Mouse (Mus musculus) CH12.LX (cell line): ENCODE measurements around the gene Pank2.

Experiments
- CTCF ChIP-seq, 2 experiments: IDR thresholded peaks in 1 of 2; conservative IDR thresholded peaks in 1 of 2; 2 replicates each; pipeline ENCODE4 v1.5.1; 2011 to 2012; ENCODE audit warnings: low read depth in 2 of 2, low read length in 2 of 2, improper control_type of control experiment in 1 of 2, inconsistent platforms in 1 of 2, mild to moderate bottlenecking in 1 of 2, moderate library complexity in 1 of 2
- EP300 ChIP-seq: IDR thresholded peaks from 2 replicates; pipeline ENCODE4 v1.6.1; 2011; ENCODE audit warnings: low read length, improper control_type of control experiment
- TBP ChIP-seq: conservative IDR thresholded peaks from 2 replicates; pipeline ENCODE4 v1.6.1; 2011; ENCODE audit warnings: low read depth, low read length, improper control_type of control experiment
- ZMIZ1 ChIP-seq: IDR thresholded peaks from 2 replicates; pipeline ENCODE4 v1.6.1; 2012; ENCODE audit warnings: low read depth, mild to moderate bottlenecking, inconsistent platforms, low read length, improper control_type of control experiment

GRCm38 (mm10) chr2:131296746-131297261 lies 34.5 kb downstream of the Pank2 start:
- no peak for TF ChIP-seq TBP
- no peak for TF ChIP-seq EP300
- TF ChIP-seq ZMIZ1, result no peak
- no peak for TF ChIP-seq CTCF (conservative IDR thresholded peaks at IDR 0.05 in 1 of 2, IDR thresholded peaks at IDR 0.05 in 1 of 2; ENCODE audit: low read depth in 2 of 2, low read length in 2 of 2)
